15 mouse cellular contexts compared by ENCODE assay signal in the genomic region with DNA sequence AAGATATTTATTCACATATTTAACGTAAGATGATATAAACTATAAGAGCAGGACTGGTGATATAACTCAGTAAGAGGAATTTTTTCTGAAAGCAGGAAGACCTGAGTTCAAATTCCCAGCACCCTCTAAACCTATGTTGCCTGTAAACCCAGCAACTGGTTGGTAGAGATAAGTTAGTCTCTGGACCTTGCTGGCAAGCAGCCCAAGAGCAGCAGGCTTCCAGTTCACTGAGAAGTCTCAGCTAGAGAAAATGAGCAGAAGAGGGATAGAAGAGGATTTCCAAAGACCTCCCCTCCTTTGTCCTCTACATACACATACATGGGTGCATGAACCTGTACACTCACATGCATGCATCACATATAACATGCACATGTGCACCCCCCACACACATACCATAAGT.
DNase-seq lines count a peak whose midpoint lies in the region.
"Had no signal": no experiment of that assay in that cellular context is flagged by ENCODE, and none has a peak within 500 bp of the region (broad histone marks: within the 10 kb centered on the region; RNA-seq: fewer than 3 reads in every experiment).

No protein-coding gene starts in this region.

- intact Hi-C loops in left cerebral cortex, postnatal 4 days (cut with DNase I) = no loop called here
- intact Hi-C loops in left cerebral cortex, postnatal 36 days (cut with DNase I) = no loop called here

- peak; percentile 45 for DNase-seq in cerebellum, adult 9-10 months
- no peak for DNase-seq in cerebellum, adult 11-12 months
- peak; percentile 40 to 69 for DNase-seq in cerebellum, postnatal 25 days
- DNase-seq in cerebellum, adult 8-10 months = no peak
- DNase-seq in left cerebral cortex, postnatal 4 days = peak; percentile 5
- DNase-seq in left cerebral cortex, postnatal 36 days (ENCODE audit: low spot score in 2 of 2) = no peak
- no peak for DNase-seq in adrenal gland, adult 18-20 months (ENCODE audit: low spot score in 2 of 2)
- DNase-seq: adrenal gland, adult 8-10 months; adrenal gland, postnatal 25 days; B cell, adult 2 months; gastrocnemius, postnatal 10 days; gastrocnemius, postnatal 36 days; heart, postnatal 36 days; kidney, adult 11 months; kidney, adult 8-10 months had no signal

Comparison
In these comparisons a context has a peak if more than half of its experiments do, and no peak if none do; other contexts are left out.
1. DNase-seq: peak in cerebellum, adult 9-10 months (single experiment), cerebellum, postnatal 25 days (2 of 2) and left cerebral cortex, postnatal 4 days (single experiment); none in cerebellum, adult 11-12 months (single experiment), cerebellum, adult 8-10 months (single experiment), left cerebral cortex, postnatal 36 days (0 of 2) and adrenal gland, adult 18-20 months (0 of 2).